Mouse (Mus musculus) left cerebral cortex, postnatal 4 days (tissue): ENCODE data around the gene Pfkl. TPM values are rescaled to one million over a fixed set of nuclear protein-coding genes. Genes with fewer than 3 reads are reported as not detected.
"Not testable (repeated sequence)": the region's sequence is repeated elsewhere in the genome, so short reads cannot be mapped to it uniquely, and the experiment has no call there.

Experiments
- DNase-seq: peaks from one replicate; pipeline ENCODE4 v3.0.0-alpha.2; 2022
- intact Hi-C: fragments of 180-260 bp; cut with DNase I; formaldehyde crosslinking; loops from one replicate; pipeline ENCODE4 v1.15.1; 2025
- total RNA-seq, 2 experiments: library from RNA; stranded (reverse); gene quantifications; 2 replicates each; pipeline ENCODE4 v1.2.3; 2021

The Pfkl gene
- total RNA-seq: 10 to 100 TPM; 73.2 to 83.6 TPM

- intact Hi-C loops: no loop called here
- DNase-seq: no peak
Observed at GRCm38 (mm10) chr10:78009945-78010293, at the start of gene Pfkl. Gene Pfkl (minus strand): TSS chr10:78010083.

DNA sequence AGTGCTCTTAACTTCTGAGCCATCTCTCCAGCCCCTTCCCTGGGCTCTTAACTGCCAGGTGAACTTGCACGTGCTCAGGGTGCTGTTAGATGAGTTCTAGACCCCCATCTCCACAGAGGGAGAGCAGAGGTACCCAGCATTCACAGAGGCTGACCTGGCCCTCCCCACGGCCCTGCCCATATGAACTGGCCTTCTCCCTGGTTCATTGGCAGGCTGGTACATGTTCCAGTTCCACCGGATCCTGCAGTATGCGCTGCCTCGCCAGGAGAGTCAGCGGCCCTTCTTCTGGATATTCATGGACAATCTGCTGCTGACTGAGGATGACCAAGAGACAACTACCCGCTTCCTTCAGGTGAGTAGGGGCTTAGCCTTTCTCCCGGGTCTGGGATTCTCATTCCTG is 47.2 kb upstream of the Pfkl start:
- intact Hi-C loops: no loop called here
- DNase-seq: no peak

DNA sequence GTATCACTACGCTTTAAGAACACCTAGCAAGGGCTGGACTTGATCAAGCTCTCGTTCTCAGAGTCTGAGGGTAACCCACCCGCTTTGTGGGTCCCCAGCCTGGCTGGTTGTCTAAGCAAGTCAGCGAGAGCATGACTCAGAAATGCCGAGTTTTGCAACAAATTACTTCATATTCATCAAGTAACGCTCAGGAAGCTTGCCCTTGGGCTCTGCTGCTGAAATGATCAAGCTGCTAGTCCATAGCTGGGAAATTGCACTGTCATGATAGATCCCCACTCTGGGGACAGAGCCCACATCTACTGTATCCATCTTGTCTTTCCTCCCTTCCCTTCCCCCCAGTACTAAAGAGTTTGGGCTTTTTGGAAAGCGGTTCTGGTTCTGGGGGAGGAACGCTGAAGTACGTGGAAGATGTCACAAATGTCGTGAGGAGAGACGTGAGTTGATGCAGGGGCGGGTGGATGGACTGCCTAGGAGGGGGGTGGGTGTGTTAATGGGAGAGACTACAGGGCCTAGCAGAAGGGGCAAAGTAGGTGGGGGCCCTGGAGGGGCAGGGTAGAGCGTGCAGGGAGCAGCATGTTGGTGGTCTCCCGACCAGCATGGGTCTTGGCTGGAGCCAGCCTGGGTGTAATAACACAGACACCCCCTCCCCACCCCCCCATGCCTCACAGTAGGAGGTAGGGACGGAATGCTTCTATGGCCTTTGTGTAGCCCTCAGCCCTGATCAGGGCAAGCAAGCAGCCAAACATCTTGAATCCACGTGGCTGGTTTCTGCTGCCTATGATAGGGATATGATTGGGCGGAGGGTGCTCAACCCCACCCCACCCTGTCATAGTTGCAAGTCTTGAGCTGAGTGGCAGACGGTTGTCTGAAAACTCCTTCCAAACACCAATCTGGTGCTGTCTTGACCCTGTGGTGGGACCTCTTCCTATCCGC is 45.0 kb upstream of the Pfkl start:
- no peak for DNase-seq
- intact Hi-C loops: no loop called here

GRCm38 (mm10) chr10:78049519-78050035 is 39.7 kb upstream of the Pfkl start:
- no peak for DNase-seq
- intact Hi-C loops: no loop called here

- DNase-seq: no peak
- intact Hi-C loops: no loop called here
Observed at GRCm38 (mm10) chr10:78048061-78048730, 38.3 kb upstream of the Pfkl start.

DNA sequence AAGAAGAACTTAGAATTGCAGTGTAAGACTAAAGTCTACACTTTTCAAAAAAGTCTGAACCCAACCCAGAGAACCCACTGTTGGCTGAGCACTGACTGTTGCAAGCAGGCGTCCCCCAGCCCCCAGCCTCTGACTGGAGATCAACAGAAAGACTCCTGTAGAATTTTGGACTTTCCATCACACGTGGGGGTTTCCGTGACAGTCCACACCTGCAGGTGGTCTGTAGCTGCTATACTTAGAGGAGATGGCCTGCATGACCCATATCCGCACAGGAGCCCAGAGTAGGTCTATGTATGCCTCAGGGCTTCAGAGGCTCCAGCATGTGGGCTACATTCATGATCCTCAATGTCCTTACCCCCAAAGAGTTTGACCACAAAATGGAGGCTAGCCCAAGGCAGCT is 36.5 kb upstream of the Pfkl start:
- intact Hi-C loops: no loop called here
- DNase-seq: no peak

DNA sequence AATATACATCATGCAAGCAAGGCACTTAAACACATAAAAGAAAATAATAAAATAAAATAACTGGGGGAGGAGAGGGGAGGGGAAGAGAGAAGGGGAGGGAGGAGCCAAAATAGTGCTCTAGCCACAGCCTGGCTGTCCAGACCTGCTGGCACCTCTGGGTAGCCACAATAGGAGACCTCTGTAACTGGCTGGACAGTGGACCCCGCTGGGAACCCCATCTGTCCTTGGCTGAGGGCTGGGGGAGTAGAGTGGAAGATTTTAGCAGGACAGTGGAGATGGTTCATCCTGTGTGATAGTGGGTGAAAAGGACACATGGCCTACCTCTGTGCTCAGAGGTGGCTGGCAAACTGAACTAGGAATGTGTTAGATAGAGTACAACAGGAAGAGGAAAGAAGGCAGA is 34.6 kb upstream of the Pfkl start:
- DNase-seq: no peak
- intact Hi-C loops: no loop called here

DNA sequence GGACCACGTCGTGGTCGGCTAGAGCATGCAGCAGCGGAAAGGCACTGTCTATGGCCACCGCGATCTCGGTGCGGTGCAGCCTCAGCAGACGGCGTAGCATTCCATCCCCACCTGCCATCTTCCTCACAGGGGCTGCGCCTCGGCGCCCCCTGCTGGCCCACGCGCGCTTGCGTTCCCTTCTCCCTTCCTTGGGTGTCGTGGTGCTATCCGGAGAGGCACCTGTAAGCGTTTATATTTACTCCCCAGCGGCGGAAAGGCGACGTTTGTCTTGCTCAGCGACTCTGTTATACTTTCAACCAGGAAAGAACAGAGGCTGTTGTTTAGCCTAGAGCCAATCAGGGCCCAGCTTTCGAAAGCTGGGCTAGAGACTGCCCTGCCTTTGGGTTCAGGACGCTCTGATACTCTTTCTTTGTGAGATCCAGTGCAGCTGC is 33.5 kb upstream of the Pfkl start, which contains the start of gene Aire:
Aire (minus strand) TSS at position 205 of the 431 bp plus-strand sequence.
- DNase-seq: peak; percentile 58
- intact Hi-C loops: no loop called here

- intact Hi-C loops: no loop called here
- DNase-seq: no peak
Observed at GRCm38 (mm10) chr10:78042697-78043405, 33.0 kb upstream of the Pfkl start.

DNA sequence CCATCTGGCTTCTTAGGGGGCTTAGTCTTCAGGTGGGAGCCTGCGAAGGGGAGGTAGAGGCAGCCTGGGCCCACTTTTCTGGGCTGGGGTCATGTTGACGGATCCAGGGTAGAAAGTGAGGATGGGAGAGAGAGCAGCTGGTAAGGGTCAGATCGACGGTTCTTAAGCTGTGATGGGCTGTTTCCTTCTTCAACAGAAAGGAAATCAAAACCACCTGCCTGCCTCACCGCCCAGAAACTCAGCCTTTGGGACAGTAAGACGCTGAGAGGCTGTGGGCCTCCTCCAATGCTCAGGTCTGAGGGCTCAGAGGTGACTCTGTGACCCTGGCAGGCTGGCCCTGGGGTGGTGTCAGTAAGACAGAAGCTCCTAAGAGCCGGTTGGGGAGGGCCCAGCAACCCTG is 32.2 kb upstream of the Pfkl start:
- intact Hi-C loops: no loop called here

DNA sequence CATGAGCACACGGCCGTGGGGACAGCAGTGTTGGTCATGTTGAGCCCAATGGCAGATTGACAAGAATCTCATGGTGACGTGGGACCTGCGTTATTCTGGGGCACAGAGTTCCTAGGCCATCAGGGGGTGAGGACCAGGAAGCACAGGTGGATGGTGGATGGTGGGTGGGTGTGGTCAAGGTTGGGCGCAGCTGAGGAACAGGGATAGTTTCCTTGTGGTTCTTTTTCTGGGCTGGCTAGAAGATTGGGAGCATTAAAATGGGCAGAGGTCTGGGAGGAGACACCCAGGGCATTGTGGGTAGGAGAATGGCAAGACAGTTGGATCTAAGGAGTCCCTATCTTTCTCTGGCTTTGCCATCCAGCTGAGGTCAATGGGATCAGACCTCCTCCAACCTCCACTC is 31.8 kb upstream of the Pfkl start, which contains the start of gene Dnmt3l:
Dnmt3l (plus strand) TSS at position 301 of the 400 bp plus-strand sequence.
- intact Hi-C loops: no loop called here

More for the DNA sequence above, 32.2 kb upstream of the Pfkl start:
- no peak for DNase-seq

DNA sequence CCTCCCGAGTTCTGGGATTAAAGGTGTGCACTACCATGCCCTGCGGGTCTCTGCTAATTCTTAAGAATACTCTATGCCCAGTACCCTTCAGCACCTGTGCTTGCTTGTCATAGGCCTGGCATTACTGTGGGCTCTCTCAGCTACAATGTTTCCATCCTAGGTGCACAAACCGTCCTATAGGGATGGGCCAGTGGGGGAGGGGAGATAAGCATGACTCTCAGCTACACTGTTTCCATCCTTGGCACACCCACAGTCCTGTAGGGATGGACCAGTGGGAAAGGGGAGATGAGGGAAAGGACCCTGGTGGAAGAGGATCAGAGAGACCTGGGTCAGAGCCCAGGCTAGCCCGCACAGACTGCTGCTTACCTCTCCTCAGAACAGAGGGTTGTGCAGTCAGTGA is 27.3 kb upstream of the Pfkl start:
- DNase-seq: no peak

More for the DNA sequence above, 31.8 kb upstream of the Pfkl start, which contains the start of gene Dnmt3l:
- DNase-seq: no peak

DNA sequence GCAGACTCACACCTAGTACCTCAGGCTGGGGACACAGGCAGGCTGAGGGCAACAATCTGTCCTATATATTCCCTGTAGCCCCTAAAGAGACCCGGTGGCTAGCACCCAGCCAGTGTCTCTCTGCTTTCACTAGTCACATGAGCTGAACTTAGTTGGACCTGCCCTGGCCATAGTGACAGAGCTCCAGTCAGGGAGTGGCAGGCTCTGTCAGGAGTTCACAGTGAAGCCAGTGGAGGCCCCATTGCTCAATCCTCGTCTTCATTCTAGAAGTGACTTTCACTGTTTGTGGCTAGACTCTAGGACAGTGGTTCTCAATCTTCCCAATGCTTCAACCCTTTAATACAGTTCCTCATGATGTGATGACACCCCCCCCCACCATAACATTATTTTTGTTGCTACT is 22.1 kb upstream of the Pfkl start:
- intact Hi-C loops: no loop called here

More for the DNA sequence above, 27.3 kb upstream of the Pfkl start:
- intact Hi-C loops: no loop called here

GRCm38 (mm10) chr10:78029080-78029479 is 19.2 kb upstream of the Pfkl start:
- intact Hi-C loops: loop anchor here (5.0 kb wide), 1 partner anchor 133 kb away; no protein-coding TSS in a partner anchor
- DNase-seq: no peak

More for the DNA sequence above, 22.1 kb upstream of the Pfkl start:
- no peak for DNase-seq

DNA sequence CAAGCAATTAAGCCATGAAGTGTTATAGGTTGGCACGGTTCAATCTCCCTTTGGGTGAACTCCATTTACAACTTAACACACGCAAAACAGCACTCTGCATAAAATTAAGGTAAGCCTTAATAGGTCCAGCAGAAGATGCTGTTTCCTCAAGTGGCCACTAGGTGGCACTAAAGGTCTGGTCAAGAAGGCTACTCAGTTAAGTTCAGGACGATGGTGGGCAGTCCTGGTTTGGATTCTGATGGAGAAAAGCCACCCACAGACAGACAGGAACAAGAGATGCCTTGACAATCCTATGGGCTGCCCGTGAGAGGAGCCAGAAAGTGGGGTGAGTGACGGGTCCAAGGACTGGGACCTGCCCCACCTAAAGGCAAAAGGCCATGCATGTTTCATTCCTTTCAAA is 18.2 kb upstream of the Pfkl start:
- intact Hi-C loops: loop anchor here (5.0 kb wide), 1 partner anchor 134 kb away; no protein-coding TSS in a partner anchor
- DNase-seq: peak; percentile 77

DNA sequence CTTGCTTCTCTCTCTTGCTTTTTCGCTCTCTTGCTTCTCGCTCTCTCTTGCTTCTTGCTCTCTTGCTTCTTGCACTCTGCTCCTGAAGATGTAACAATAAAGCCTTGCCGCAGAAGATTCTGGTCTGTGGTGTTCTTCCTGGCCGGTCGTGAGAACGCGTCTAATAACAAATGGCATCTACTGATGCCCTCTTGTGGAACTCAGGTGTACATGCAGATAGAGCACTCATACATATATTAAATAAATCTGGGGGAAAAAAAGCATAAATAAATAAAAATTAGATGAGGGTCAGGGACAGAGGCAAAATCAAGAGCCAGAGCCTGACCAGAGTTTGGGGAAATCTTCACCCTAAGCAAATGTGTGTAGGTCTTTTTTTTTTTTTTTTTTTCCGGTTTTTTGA is 15.6 kb upstream of the Pfkl start:
- DNase-seq: not testable (repeated sequence)
- intact Hi-C loops: loop anchor here (5.0 kb wide), 1 partner anchor 137 kb away; no protein-coding TSS in a partner anchor

- DNase-seq, intact Hi-C loops: not testable (repeated sequence)
Observed at GRCm38 (mm10) chr10:78019984-78020383, 10.1 kb upstream of the Pfkl start.

DNA sequence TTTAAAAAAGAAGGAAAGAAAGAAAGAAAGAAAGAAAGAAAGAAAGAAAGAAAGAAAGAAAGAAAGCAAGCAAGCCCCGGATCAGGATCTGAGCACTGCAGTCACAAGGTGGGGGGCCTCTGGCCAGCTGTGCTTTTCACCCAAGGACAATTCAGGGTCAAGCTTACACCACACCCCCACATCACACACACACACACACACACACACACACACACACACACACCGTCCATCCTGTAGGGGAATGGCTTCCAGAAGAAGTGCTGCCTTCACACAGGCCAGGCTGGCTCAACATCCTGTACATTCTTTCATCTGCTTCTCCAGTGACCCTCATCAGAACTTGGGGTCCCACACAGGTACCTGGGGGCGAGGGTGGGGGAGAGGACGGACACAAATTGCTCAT is 9.4 kb upstream of the Pfkl start:
- intact Hi-C loops: no loop called here
- DNase-seq: no peak

GRCm38 (mm10) chr10:78018797-78019203 is 8.9 kb upstream of the Pfkl start:
- DNase-seq: peak; percentile 83
- intact Hi-C loops: no loop called here

DNA sequence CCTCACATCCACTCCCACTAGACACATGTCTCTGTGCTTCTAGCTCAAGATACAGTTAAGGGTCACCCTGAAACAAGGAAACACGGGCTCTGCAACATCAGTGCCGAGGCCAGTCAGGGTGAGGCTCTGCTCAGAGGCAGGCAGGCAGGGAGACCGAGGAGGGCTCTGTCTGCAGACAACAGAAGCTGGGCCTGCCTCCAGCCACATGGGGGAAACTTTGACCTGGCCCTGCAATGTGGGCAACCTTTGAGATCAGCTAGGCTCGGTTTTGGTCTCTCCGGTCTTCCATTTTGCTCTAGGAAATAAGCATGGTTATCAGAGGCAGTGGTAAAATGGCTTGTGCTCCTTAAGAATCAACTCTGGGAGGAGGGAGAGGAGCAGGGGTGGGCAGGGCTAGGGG is 6.5 kb upstream of the Pfkl start:
- intact Hi-C loops: no loop called here
- no peak for DNase-seq

DNA sequence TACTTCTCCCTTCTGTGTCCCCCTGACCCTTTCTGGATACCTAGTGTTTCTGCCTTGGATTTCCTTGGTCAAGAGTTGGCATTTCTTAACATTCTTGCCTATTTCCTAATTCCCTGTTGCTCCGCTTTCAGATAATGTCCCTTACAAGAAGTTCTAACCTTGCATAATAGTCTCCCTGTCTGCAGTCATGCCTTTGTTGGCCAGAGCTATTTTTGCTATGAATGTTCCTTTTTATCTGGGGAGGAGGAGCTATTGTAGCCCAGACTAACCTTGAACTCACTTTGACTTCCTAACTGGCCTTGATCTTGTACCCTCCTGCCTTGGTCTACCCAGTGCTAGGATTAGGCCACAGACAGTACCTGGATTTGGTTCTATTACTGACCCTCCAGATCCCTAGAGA is 5.6 kb upstream of the Pfkl start:
- no peak for DNase-seq
- intact Hi-C loops: no loop called here
